Mouse (Mus musculus): ENCODE measurements around the gene Cdc25a. TPM values are rescaled to one million over a fixed set of nuclear protein-coding genes. Genes with fewer than 3 reads are reported as not detected.

The Cdc25a gene
- polyA plus RNA-seq, 1 experiment: 4.0 TPM

GRCm38 (mm10) chr9:109850099-109850498 lies 25.3 kb upstream of the Cdc25a start:
- 84% methylated on average over 5 of the region's 5 CpGs for WGBS
- Histone ChIP-seq H3K4me1 (ENCODE audit: control insufficient read depth, insufficient read depth, insufficient read length) (no peaks in the 10 kb centered on the region), H3K27ac (ENCODE audit: insufficient read depth, low read length) (no peak overlapping the region), H3K36me3 (ENCODE audit: control insufficient read depth, insufficient read depth, low read length) (no peaks in the 10 kb centered on the region), H3K27me3 (ENCODE audit: control insufficient read depth, insufficient read depth, low read length) (no peaks in the 10 kb centered on the region), H3K4me3 (ENCODE audit: extremely low read depth, insufficient read depth, insufficient read length) (no peak overlapping the region)
- TF ChIP-seq CTCF (IDR thresholded peaks at IDR 0.05; ENCODE audit: extremely low read depth, insufficient read depth, insufficient read length, insufficient replicate concordance) (no peak), POLR2A (IDR thresholded peaks at IDR 0.05; ENCODE audit: low read depth, low read length) (no peak)
- no peak for DNase-seq (ENCODE audit: low read depth in 1 of 2, low spot score in 2 of 2)

GRCm38 (mm10) chr9:109854341-109854740 lies 21.0 kb upstream of the Cdc25a start:
- H3K4me1 ChIP-seq (ENCODE audit: control insufficient read depth, insufficient read depth, insufficient read length): no peaks in the 10 kb centered on the region
- no peak for DNase-seq (ENCODE audit: low read depth in 1 of 2, low spot score in 2 of 2)

GRCm38 (mm10) chr9:109855947-109856346 lies 19.4 kb upstream of the Cdc25a start:
- no peak for DNase-seq (ENCODE audit: low read depth in 1 of 2, low spot score in 2 of 2)
- 92% methylated on average over 6 of the region's 6 CpGs for WGBS
- H3K4me3 ChIP-seq (ENCODE audit: extremely low read depth, insufficient read depth, insufficient read length): no peak overlapping the region
- no peaks in the 10 kb centered on the region for H3K4me1 ChIP-seq (ENCODE audit: control insufficient read depth, insufficient read depth, insufficient read length)
- H3K27ac ChIP-seq (ENCODE audit: insufficient read depth, low read length): no peak overlapping the region
- no peaks in the 10 kb centered on the region for H3K36me3 ChIP-seq (ENCODE audit: control insufficient read depth, insufficient read depth, low read length)
- no peak for TF ChIP-seq POLR2A (IDR thresholded peaks at IDR 0.05; ENCODE audit: low read depth, low read length)
- no peaks in the 10 kb centered on the region for H3K27me3 ChIP-seq (ENCODE audit: control insufficient read depth, insufficient read depth, low read length)

More at GRCm38 (mm10) chr9:109854341-109854740, 21.0 kb upstream of the Cdc25a start:
- Histone ChIP-seq H3K36me3 (ENCODE audit: control insufficient read depth, insufficient read depth, low read length) (no peaks in the 10 kb centered on the region), H3K4me3 (ENCODE audit: extremely low read depth, insufficient read depth, insufficient read length) (no peak overlapping the region), H3K27me3 (ENCODE audit: control insufficient read depth, insufficient read depth, low read length) (no peaks in the 10 kb centered on the region), H3K27ac (ENCODE audit: insufficient read depth, low read length) (no peak overlapping the region)
- no peak for TF ChIP-seq CTCF (IDR thresholded peaks at IDR 0.05; ENCODE audit: extremely low read depth, insufficient read depth, insufficient read length, insufficient replicate concordance)
- no peak for TF ChIP-seq POLR2A (IDR thresholded peaks at IDR 0.05; ENCODE audit: low read depth, low read length)
- 79% methylated on average over 2 of the region's 2 CpGs for WGBS

- H3K27ac ChIP-seq (ENCODE audit: insufficient read depth, low read length): no peak overlapping the region
- WGBS: 3% methylated on average over 20 of the region's 20 CpGs
- H3K4me3 ChIP-seq (ENCODE audit: extremely low read depth, insufficient read depth, insufficient read length): 0 out of 2 replicates have a peak overlapping the region, but pooled peaks have one; percentile 12
- H3K27me3 ChIP-seq (ENCODE audit: control insufficient read depth, insufficient read depth, low read length): no peaks in the 10 kb centered on the region
- no peak for TF ChIP-seq POLR2A (IDR thresholded peaks at IDR 0.05; ENCODE audit: low read depth, low read length)
- peak; percentile 93 for TF ChIP-seq CTCF (IDR thresholded peaks at IDR 0.05; ENCODE audit: extremely low read depth, insufficient read depth, insufficient read length, insufficient replicate concordance)
- DNase-seq (ENCODE audit: low read depth in 1 of 2, low spot score in 2 of 2): peak; percentile 25 to 77
- H3K4me1 ChIP-seq (ENCODE audit: control insufficient read depth, insufficient read depth, insufficient read length): 0 out of 2 replicates have a peak, but pooled peaks cover 2% of the 10 kb centered on the region
- H3K36me3 ChIP-seq (ENCODE audit: control insufficient read depth, insufficient read depth, low read length): no peaks in the 10 kb centered on the region
Measured at GRCm38 (mm10) chr9:109862397-109863044, 12.9 kb upstream of the Cdc25a start.

- Histone ChIP-seq H3K27ac (ENCODE audit: insufficient read depth, low read length) (no peak overlapping the region), H3K4me3 (ENCODE audit: extremely low read depth, insufficient read depth, insufficient read length) (no peak overlapping the region), H3K27me3 (ENCODE audit: control insufficient read depth, insufficient read depth, low read length) (no peaks in the 10 kb centered on the region), H3K4me1 (ENCODE audit: control insufficient read depth, insufficient read depth, insufficient read length) (0 out of 2 replicates have a peak, but pooled peaks cover 2% of the 10 kb centered on the region), H3K36me3 (ENCODE audit: control insufficient read depth, insufficient read depth, low read length) (no peaks in the 10 kb centered on the region)
- no peak for DNase-seq (ENCODE audit: low read depth in 1 of 2, low spot score in 2 of 2)
- 7% methylated on average over 3 of the region's 3 CpGs for WGBS
- TF ChIP-seq CTCF (IDR thresholded peaks at IDR 0.05; ENCODE audit: extremely low read depth, insufficient read depth, insufficient read length, insufficient replicate concordance) (no peak), POLR2A (IDR thresholded peaks at IDR 0.05; ENCODE audit: low read depth, low read length) (no peak)
Measured at GRCm38 (mm10) chr9:109863085-109863484, 12.3 kb upstream of the Cdc25a start.

GRCm38 (mm10) chr9:109866218-109866617 lies 9.2 kb upstream of the Cdc25a start:
- Histone ChIP-seq H3K4me3 (ENCODE audit: extremely low read depth, insufficient read depth, insufficient read length) (no peak overlapping the region), H3K27me3 (ENCODE audit: control insufficient read depth, insufficient read depth, low read length) (no peaks in the 10 kb centered on the region), H3K27ac (ENCODE audit: insufficient read depth, low read length) (no peak overlapping the region), H3K4me1 (ENCODE audit: control insufficient read depth, insufficient read depth, insufficient read length) (0 out of 2 replicates have a peak, but pooled peaks cover 2% of the 10 kb centered on the region), H3K36me3 (ENCODE audit: control insufficient read depth, insufficient read depth, low read length) (no peaks in the 10 kb centered on the region)
- no peak for DNase-seq (ENCODE audit: low read depth in 1 of 2, low spot score in 2 of 2)
- TF ChIP-seq POLR2A (IDR thresholded peaks at IDR 0.05; ENCODE audit: low read depth, low read length): no peak
- 57% methylated on average over 2 of the region's 2 CpGs for WGBS

- H3K4me3 ChIP-seq (ENCODE audit: extremely low read depth, insufficient read depth, insufficient read length): no peak overlapping the region
- no peak for DNase-seq (ENCODE audit: low read depth in 1 of 2, low spot score in 2 of 2)
- H3K36me3 ChIP-seq (ENCODE audit: control insufficient read depth, insufficient read depth, low read length): no peaks in the 10 kb centered on the region
- TF ChIP-seq CTCF (IDR thresholded peaks at IDR 0.05; ENCODE audit: extremely low read depth, insufficient read depth, insufficient read length, insufficient replicate concordance) (no peak), POLR2A (IDR thresholded peaks at IDR 0.05; ENCODE audit: low read depth, low read length) (no peak)
- 67% methylated on average over 6 of the region's 6 CpGs for WGBS
- no peaks in the 10 kb centered on the region for H3K4me1 ChIP-seq (ENCODE audit: control insufficient read depth, insufficient read depth, insufficient read length)
- no peak overlapping the region for H3K27ac ChIP-seq (ENCODE audit: insufficient read depth, low read length)
- no peaks in the 10 kb centered on the region for H3K27me3 ChIP-seq (ENCODE audit: control insufficient read depth, insufficient read depth, low read length)
Measured at GRCm38 (mm10) chr9:109870983-109871572, 4.3 kb upstream of the Cdc25a start.

Data from spleen, adult 2 months (tissue).